Mouse (Mus musculus): Measurements from ENCODE around the gene Tnfrsf11a. TPM values are rescaled to one million over a fixed set of nuclear protein-coding genes. Genes with fewer than 3 reads are reported as not detected.

Tnfrsf11a gene
- polyA plus RNA-seq, 1 experiment = 4.0 TPM

DNA sequence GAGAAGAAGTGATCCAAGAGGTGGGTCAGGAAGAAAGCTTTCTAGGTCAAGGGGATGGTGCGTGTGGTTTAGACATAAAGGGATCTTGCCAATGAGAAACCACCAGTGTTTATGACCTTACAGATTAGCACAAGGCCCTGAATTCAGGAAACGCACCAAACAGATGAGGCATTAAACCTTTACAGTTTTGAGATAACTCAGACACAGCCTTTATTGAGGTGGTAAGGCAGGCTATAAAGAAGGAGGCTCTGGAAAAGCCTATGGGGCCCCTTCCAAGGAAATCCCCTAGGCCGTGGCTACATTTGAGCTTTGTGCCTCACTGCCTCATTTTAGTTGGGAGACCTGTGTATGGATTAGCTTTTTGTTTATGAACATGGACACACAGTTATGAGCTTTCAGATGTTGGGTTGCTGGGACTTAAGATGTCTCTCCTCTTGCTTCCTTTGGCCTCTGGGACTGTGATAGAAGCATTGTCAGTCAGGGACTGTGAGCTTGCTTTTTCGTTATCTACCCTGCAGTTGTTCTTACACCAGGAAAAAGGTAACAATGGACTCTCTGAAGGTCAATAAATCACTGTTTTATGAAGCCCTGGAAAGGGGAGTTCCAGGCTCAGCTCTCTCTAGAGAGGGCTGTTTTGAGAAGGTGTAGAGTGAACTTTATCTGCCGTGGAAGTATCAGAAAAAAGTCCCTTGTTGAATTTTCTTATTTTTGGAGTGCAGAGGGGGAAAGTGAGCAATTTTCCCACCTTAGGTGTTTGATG is 3.9 kb downstream of the Tnfrsf11a start:
- Histone ChIP-seq H3K4me1 (ENCODE audit: control insufficient read depth, insufficient read depth, low read length) (no peaks in the 10 kb centered on the region; the same call in 1 of the 2 replicates), H3K27ac (ENCODE audit: insufficient read depth, low read length) (no peak overlapping the region), H3K4me3 (ENCODE audit: insufficient read depth, low read length) (no peak overlapping the region)
- TF ChIP-seq CTCF (IDR thresholded peaks at IDR 0.05; ENCODE audit: extremely low read depth, insufficient read depth, low read length) = no peak
- no peak for TF ChIP-seq POLR2A (IDR thresholded peaks at IDR 0.05; ENCODE audit: extremely low read depth, insufficient read depth, low read length)

DNA sequence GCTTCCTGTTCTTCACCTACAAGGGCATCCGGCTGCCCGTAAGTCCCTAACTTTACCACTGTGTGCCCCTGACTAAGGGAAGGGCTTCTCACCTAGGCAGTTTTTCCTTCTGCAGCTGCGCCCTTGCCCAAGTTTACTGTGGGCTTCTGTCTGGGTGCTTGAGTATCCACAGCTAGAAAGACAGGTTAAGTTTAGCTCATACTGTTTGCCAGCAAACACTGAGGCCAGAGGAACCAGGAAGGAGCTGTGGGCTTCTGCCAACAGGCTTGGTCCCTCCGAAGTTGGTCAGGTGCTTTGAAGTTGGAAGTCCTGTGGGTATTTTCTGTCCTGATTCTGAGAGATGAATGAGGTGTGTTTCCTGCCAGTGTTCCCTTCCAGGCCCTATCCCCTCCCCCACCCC is 4.6 kb downstream of the Tnfrsf11a start:
- no peak overlapping the region for H3K27ac ChIP-seq (ENCODE audit: insufficient read depth, low read length)
- no peak for TF ChIP-seq POLR2A (IDR thresholded peaks at IDR 0.05; ENCODE audit: extremely low read depth, insufficient read depth, low read length)
- TF ChIP-seq CTCF (IDR thresholded peaks at IDR 0.05; ENCODE audit: extremely low read depth, insufficient read depth, low read length) = no peak
- no peak overlapping the region for H3K4me3 ChIP-seq (ENCODE audit: insufficient read depth, low read length)
- no peaks in the 10 kb centered on the region; the same call in 1 of the 2 replicates for H3K4me1 ChIP-seq (ENCODE audit: control insufficient read depth, insufficient read depth, low read length)

DNA sequence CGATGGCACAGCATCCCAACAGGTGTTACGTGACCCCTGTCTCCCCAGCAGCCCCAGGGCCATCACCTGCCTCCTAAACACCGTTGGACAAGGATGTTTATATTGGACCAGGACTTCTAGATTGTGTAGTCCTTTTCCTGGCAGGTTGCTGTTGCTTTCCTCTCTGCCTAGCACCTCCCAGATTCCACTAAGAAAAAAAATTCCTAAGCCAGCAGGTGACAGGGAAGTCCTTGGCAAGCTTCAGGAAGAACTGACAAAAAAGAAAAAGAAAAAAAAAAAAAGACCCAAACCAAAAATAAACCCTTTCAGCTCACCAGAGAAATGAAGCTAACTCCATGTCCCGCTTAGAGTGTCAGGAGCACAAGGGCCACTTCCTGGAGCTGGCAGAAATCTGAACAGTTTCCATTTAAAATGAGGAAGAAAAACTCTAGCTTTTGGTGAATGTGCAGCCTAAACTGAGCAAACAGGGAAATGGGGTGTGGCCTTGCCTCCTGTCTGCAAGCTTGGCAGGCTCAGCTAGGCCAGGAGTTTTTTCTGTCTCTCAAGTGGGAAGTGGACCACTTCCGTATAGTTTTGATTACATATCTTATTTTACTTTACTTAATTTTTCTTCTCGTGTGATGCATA is 6.3 kb downstream of the Tnfrsf11a start:
- TF ChIP-seq POLR2A (IDR thresholded peaks at IDR 0.05; ENCODE audit: extremely low read depth, insufficient read depth, low read length) = no peak
- TF ChIP-seq CTCF (IDR thresholded peaks at IDR 0.05; ENCODE audit: extremely low read depth, insufficient read depth, low read length) = no peak
- no peak overlapping the region for H3K4me3 ChIP-seq (ENCODE audit: insufficient read depth, low read length)

DNA sequence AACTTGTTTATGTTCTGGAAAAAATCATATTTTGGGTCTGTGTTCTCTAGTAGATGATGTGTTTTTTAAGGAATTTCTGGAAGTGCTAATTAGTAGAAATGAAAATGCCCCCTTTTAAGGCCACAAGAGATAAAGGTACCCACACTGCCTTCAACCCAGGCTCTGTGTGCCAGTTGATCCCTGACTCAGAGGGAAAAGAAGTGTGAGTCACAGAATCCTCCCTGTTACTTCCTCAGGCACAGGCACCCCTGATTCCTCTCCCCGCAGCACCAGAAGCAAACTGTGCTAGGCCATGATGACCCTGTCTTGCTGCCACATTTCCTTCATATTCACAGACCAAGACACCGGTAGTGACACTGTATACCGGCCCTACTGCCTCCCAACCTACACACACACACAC is 9.6 kb downstream of the Tnfrsf11a start:
- Histone ChIP-seq H3K27ac (ENCODE audit: insufficient read depth, low read length) (no peak overlapping the region), H3K4me3 (ENCODE audit: insufficient read depth, low read length) (no peak overlapping the region), H3K4me1 (ENCODE audit: control insufficient read depth, insufficient read depth, low read length) (no peaks in the 10 kb centered on the region)
- TF ChIP-seq POLR2A (IDR thresholded peaks at IDR 0.05; ENCODE audit: extremely low read depth, insufficient read depth, low read length) (no peak), CTCF (IDR thresholded peaks at IDR 0.05; ENCODE audit: extremely low read depth, insufficient read depth, low read length) (no peak)

More for the DNA sequence above, 6.3 kb downstream of the Tnfrsf11a start:
- Histone ChIP-seq H3K27ac (ENCODE audit: insufficient read depth, low read length) (no peak overlapping the region), H3K4me1 (ENCODE audit: control insufficient read depth, insufficient read depth, low read length) (no peaks in the 10 kb centered on the region)

DNA sequence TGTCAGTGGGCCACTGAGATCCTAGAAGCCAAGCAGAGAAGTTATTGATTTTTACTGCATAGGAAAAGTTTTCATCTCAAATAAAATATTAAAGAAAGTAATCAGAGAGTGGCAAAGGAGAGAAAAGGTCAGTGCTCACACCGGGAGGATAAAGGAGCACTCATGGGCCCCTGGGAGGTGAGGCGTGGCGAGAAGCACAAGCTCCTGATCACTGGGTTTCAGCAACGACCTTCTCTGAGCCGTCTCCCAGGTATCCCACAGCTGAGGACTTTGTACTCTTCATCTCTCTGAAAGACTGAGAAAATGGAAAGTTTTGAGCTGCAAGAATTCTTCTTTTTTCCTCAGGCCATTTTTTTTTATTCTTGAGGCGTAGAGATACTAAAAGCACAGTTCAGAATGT is 14.2 kb downstream of the Tnfrsf11a start:
- TF ChIP-seq CTCF (IDR thresholded peaks at IDR 0.05; ENCODE audit: extremely low read depth, insufficient read depth, low read length) (no peak), POLR2A (IDR thresholded peaks at IDR 0.05; ENCODE audit: extremely low read depth, insufficient read depth, low read length) (no peak)
- Histone ChIP-seq H3K4me1 (ENCODE audit: control insufficient read depth, insufficient read depth, low read length) (no peaks in the 10 kb centered on the region), H3K4me3 (ENCODE audit: insufficient read depth, low read length) (no peak overlapping the region), H3K27ac (ENCODE audit: insufficient read depth, low read length) (no peak overlapping the region)

DNA sequence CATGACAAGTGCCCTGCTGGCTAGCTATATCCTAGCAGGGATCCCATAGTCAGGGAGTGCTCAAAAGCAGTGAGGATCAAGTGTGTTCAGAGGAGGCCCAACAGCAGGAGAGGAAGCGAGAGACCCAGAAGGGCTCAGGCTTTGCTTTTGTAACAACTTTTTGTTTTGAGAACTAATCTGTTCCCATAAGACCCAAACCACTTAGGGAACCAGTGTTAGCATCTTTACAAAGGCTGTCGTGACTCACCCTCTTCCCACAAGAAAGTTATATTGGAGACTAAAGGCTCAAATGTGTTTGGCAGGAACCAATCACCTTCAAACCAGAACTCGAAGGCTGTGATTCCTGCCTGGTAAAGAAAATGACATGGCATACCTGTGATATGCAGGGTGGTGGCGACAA is 15.2 kb downstream of the Tnfrsf11a start:
- TF ChIP-seq POLR2A (IDR thresholded peaks at IDR 0.05; ENCODE audit: extremely low read depth, insufficient read depth, low read length) (no peak), CTCF (IDR thresholded peaks at IDR 0.05; ENCODE audit: extremely low read depth, insufficient read depth, low read length) (no peak)
- Histone ChIP-seq H3K27ac (ENCODE audit: insufficient read depth, low read length) (no peak overlapping the region; the same call in 1 of the 2 replicates), H3K4me1 (ENCODE audit: control insufficient read depth, insufficient read depth, low read length) (no peaks in the 10 kb centered on the region), H3K4me3 (ENCODE audit: insufficient read depth, low read length) (no peak overlapping the region)

DNA sequence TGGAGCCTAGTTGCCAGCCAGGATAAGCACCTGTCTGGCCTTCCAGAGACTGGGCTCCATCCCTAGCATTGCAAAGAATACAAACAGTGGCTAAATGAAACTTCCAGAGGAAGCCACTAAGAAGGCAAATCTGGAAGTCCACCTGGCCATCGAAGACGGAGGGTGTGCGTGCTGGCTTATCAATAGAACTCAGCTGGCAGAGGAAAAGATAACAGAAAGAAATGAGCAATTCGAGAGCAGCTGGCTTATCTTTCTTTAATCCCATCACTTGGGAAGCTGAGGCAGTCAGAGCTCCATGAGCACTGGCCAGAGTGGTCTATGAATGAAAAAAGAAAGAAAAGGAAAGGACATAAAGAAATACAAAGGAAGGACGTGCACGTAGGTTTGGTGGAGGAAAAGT is 20.1 kb downstream of the Tnfrsf11a start:
- no peaks in the 10 kb centered on the region for H3K4me1 ChIP-seq (ENCODE audit: control insufficient read depth, insufficient read depth, low read length)
- no peak overlapping the region for H3K27ac ChIP-seq (ENCODE audit: insufficient read depth, low read length)
- no peak overlapping the region for H3K4me3 ChIP-seq (ENCODE audit: insufficient read depth, low read length)
- no peak for TF ChIP-seq CTCF (IDR thresholded peaks at IDR 0.05; ENCODE audit: extremely low read depth, insufficient read depth, low read length)
- TF ChIP-seq POLR2A (IDR thresholded peaks at IDR 0.05; ENCODE audit: extremely low read depth, insufficient read depth, low read length) = no peak

DNA sequence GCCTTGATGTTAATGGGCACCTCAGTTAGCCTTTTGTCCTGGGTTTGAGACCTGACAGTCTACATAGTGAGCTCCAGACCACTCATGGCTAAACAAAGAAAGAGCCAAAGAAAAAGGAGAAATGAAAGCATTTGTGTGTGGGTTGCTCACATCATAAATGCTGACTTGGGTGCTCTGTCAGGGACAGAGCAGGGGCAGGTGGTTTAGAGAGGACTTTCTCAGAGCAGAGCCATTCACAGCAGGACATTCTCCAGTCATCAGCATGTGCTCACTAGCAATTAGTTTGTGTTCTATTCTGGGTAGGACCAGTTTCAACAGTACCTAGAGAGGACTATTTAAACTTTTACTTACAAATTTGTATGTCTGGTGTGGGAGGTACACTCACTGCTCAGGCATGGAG is 20.7 kb downstream of the Tnfrsf11a start:
- H3K27ac ChIP-seq (ENCODE audit: insufficient read depth, low read length) = no peak overlapping the region
- no peak overlapping the region for H3K4me3 ChIP-seq (ENCODE audit: insufficient read depth, low read length)
- TF ChIP-seq CTCF (IDR thresholded peaks at IDR 0.05; ENCODE audit: extremely low read depth, insufficient read depth, low read length) (no peak), POLR2A (IDR thresholded peaks at IDR 0.05; ENCODE audit: extremely low read depth, insufficient read depth, low read length) (no peak)
- no peaks in the 10 kb centered on the region for H3K4me1 ChIP-seq (ENCODE audit: control insufficient read depth, insufficient read depth, low read length)

DNA sequence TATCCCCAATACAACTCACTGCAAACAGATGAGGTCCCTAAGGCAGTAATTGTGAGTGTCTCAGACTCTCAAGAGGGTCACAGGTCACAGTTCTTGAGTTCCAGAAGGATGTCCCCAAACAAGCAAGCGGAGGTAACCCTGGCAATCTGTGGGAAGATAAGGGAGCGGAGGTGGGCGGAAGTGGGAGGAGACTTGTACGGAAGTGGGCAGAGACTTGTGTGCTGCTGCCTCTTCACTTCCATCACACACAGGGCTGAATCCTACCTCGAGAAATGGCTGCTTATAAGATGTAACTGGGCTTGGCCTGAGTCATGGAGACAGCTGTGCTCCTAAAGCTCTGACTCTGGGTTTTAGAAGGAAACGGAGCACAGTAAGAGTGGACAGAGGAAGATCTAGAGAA is 22.4 kb downstream of the Tnfrsf11a start:
- Histone ChIP-seq H3K4me3 (ENCODE audit: insufficient read depth, low read length) (no peak overlapping the region), H3K27ac (ENCODE audit: insufficient read depth, low read length) (no peak overlapping the region), H3K4me1 (ENCODE audit: control insufficient read depth, insufficient read depth, low read length) (no peaks in the 10 kb centered on the region)
- TF ChIP-seq CTCF (IDR thresholded peaks at IDR 0.05; ENCODE audit: extremely low read depth, insufficient read depth, low read length) = no peak
- TF ChIP-seq POLR2A (IDR thresholded peaks at IDR 0.05; ENCODE audit: extremely low read depth, insufficient read depth, low read length) = no peak

DNA sequence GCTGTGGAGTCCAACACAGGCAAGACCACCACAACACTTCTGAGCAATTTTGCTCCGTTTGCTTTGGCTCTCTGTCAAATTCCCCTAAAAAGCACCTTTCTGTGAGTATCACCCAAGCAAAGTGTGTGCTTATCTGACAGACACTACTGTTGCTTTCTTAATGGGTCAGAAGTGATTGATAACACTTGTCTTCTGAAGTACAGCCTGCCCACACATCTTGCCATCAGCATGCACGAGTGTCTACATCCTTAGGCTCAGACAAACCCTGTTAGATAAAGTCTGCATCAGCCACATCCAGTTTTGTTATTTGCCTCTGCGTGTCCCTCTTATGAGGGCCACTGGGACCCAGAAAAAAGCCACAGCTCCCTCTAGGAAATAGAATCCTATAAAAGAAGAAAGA is 23.8 kb downstream of the Tnfrsf11a start:
- Histone ChIP-seq H3K27ac (ENCODE audit: insufficient read depth, low read length) (no peak overlapping the region), H3K4me1 (ENCODE audit: control insufficient read depth, insufficient read depth, low read length) (no peaks in the 10 kb centered on the region), H3K4me3 (ENCODE audit: insufficient read depth, low read length) (no peak overlapping the region)
- TF ChIP-seq CTCF (IDR thresholded peaks at IDR 0.05; ENCODE audit: extremely low read depth, insufficient read depth, low read length) (no peak), POLR2A (IDR thresholded peaks at IDR 0.05; ENCODE audit: extremely low read depth, insufficient read depth, low read length) (no peak)
